Mouse (Mus musculus) MEL (cell line): Measurements from ENCODE around the gene Angptl7.

Experiments used
- CTCF ChIP-seq, 3 experiments: IDR thresholded peaks in 2 of 3; conservative IDR thresholded peaks in 1 of 3; 2 replicates each; pipeline ENCODE4 v1.5.1; 2011 to 2012; ENCODE audit warnings: low read length in 3 of 3, low read depth in 2 of 3, mild to moderate bottlenecking in 2 of 3, improper control_type of control experiment in 1 of 3, inconsistent platforms in 1 of 3, mixed read lengths in 1 of 3, moderate library complexity in 1 of 3; ENCODE audit not compliant: control insufficient read depth in 1 of 3, insufficient read depth in 1 of 3, poor library complexity in 1 of 3, severe bottlenecking in 1 of 3
- EP300 ChIP-seq, 2 experiments: IDR thresholded peaks; 2 replicates each; pipeline ENCODE4 v1.6.1; 2011; ENCODE audit warnings: improper control_type of control experiment in 2 of 2, low read length in 2 of 2, low read depth in 1 of 2, mild to moderate bottlenecking in 1 of 2
- JUND ChIP-seq: IDR thresholded peaks from 2 replicates; pipeline ENCODE4 v1.6.1; 2011; ENCODE audit warnings: low read depth, mild to moderate bottlenecking, improper control_type of control experiment, low read length
- MAFK ChIP-seq: IDR thresholded peaks from 2 replicates; pipeline ENCODE4 v1.6.1; 2011; ENCODE audit warnings: low read depth, mild to moderate bottlenecking, low read length, improper control_type of control experiment, borderline replicate concordance

DNA sequence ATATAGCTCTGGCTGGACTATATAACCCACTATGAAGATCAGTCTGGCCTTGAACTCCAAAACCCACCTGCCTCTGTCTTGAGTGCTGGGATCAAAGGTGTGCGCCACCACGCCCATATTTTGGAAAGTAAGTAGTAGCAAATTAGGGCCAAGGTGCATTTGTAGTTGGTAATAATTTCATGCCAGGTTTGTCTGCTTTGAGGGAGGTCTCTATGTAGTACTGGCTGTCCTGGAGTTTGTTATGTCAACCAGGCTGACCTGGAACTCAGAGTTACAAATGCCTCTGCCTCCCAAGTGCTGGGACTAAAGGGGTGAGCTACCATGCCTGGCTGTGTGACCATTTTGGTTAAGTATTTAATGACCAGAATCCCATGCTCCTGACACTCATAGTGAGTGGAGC is 20.0 kb downstream of the Angptl7 start:
- TF ChIP-seq JUND: no peak
- no peak for TF ChIP-seq MAFK
- no peak for TF ChIP-seq EP300 (IDR thresholded peaks at IDR 0.05; ENCODE audit: low read depth in 1 of 2, low read length in 2 of 2)
- TF ChIP-seq CTCF (IDR thresholded peaks at IDR 0.05 in 2 of 3, conservative IDR thresholded peaks at IDR 0.05 in 1 of 3; ENCODE audit: control insufficient read depth in 1 of 3, insufficient read depth in 1 of 3, low read depth in 2 of 3, low read length in 3 of 3, poor library complexity in 1 of 3, severe bottlenecking in 1 of 3): no peak
